8 mouse cellular contexts compared by ENCODE assay signal in genomic region chr6:142964076-142964530, GRCm38 (mm10). TPM values are rescaled to one million over a fixed set of nuclear protein-coding genes. Genes with fewer than 3 reads are reported as not detected.
DNase-seq lines count a peak whose midpoint lies in the region; ATAC-seq and TF ChIP-seq lines count a peak whose summit lies in the region.

St8sia1 (minus strand) TSS chr6:142964452.

- peak; percentile 28 for DNase-seq in adrenal gland, postnatal 14 days
- DNase-seq in left cerebral cortex, postnatal 10 days (ENCODE audit: extremely low spot score in 1 of 2, low spot score in 2 of 2) = peak; percentile 48 to 68
- DNase-seq in thymus, postnatal 14 days = peak; percentile 73

- H3K9ac ChIP-seq in hindbrain, embryonic 16.5 days (ENCODE audit: low read depth, low read length) = peak within 1 kb of the TSS; percentile 83
- peak within 1 kb of the TSS; percentile 94 for H3K9ac ChIP-seq in midbrain, embryonic 15.5 days

- no peak within 1 kb of the TSS for H3K27ac ChIP-seq in embryonic fibroblast, embryonic 13.5 days (ENCODE audit: insufficient read depth, low read length)
- peak within 1 kb of the TSS; percentile 98 for H3K27ac ChIP-seq in hindbrain, embryonic 16.5 days (ENCODE audit: low read depth, low read length)
- peak within 1 kb of the TSS; percentile 99 for H3K27ac ChIP-seq in midbrain, embryonic 15.5 days

- 0% methylated on average over 40 of the region's 45 CpGs for WGBS in hindbrain, embryonic 16.5 days
- WGBS in midbrain, embryonic 15.5 days = under 1% methylated on average over 45 of the region's 45 CpGs

- no peak for ATAC-seq in erythroblast, adult 5-6 weeks (replicated peaks; ENCODE audit: low FRiP score, poor library complexity, severe bottlenecking)
- peak; percentile 72 for ATAC-seq in hindbrain, embryonic 16.5 days
- ATAC-seq in midbrain, embryonic 15.5 days (replicated peaks) = peak; percentile 78

- TF ChIP-seq POLR2A in embryonic fibroblast, embryonic 13.5 days (IDR thresholded peaks at IDR 0.05; ENCODE audit: low read depth, low read length) = no peak

- intact Hi-C loops in left cerebral cortex, postnatal 10 days (cut with DNase I) = loop anchor here (2.0 kb wide), 1 partner anchor 185 kb away; no protein-coding TSS in a partner anchor

- no peaks in the 10 kb centered on the region for H3K36me3 ChIP-seq in erythroblast, embryonic 14.5 days (ENCODE audit: control insufficient read depth)
- H3K36me3 ChIP-seq in hindbrain, embryonic 16.5 days (ENCODE audit: control insufficient read depth, insufficient read depth, low read length) = no peaks in the 10 kb centered on the region
- no peaks in the 10 kb centered on the region for H3K36me3 ChIP-seq in midbrain, embryonic 15.5 days (replicated peaks)

- no peaks in the 10 kb centered on the region for H3K4me1 ChIP-seq in erythroblast, embryonic 14.5 days (ENCODE audit: control insufficient read depth)
- H3K4me1 ChIP-seq in embryonic fibroblast, embryonic 13.5 days (ENCODE audit: control insufficient read depth, insufficient read depth, low read length) = no peaks in the 10 kb centered on the region
- H3K4me1 ChIP-seq in hindbrain, embryonic 16.5 days (ENCODE audit: control insufficient read depth, insufficient read depth, low read depth, low read length) = peaks cover 15% of the 10 kb centered on the region
- peaks cover 40% of the 10 kb centered on the region for H3K4me1 ChIP-seq in midbrain, embryonic 15.5 days

- peak within 1 kb of the TSS; percentile 80 for H3K4me2 ChIP-seq in hindbrain, embryonic 16.5 days (ENCODE audit: low read length)
- peak within 1 kb of the TSS; percentile 65 for H3K4me2 ChIP-seq in midbrain, embryonic 15.5 days

- no peaks in the 10 kb centered on the region for H3K9me3 ChIP-seq in erythroblast, embryonic 14.5 days (ENCODE audit: control insufficient read depth, low read length)
- H3K9me3 ChIP-seq in hindbrain, embryonic 16.5 days (ENCODE audit: control insufficient read depth, low read length) = no peaks in the 10 kb centered on the region
- H3K9me3 ChIP-seq in midbrain, embryonic 15.5 days = no peaks in the 10 kb centered on the region

- H3K4me3 ChIP-seq in erythroblast, embryonic 14.5 days (replicated peaks) = peak within 1 kb of the TSS; percentile 20
- H3K4me3 ChIP-seq in embryonic fibroblast, embryonic 13.5 days (ENCODE audit: insufficient read depth, low read length) = peak within 1 kb of the TSS; percentile 43
- H3K4me3 ChIP-seq in hindbrain, embryonic 16.5 days (ENCODE audit: low read length) = peak within 1 kb of the TSS; percentile 71
- peak within 1 kb of the TSS; percentile 86 for H3K4me3 ChIP-seq in midbrain, embryonic 15.5 days

- H3K27me3 ChIP-seq in erythroblast, embryonic 14.5 days (ENCODE audit: control insufficient read depth) = peaks cover 36% of the 10 kb centered on the region
- no peaks in the 10 kb centered on the region for H3K27me3 ChIP-seq in hindbrain, embryonic 16.5 days (replicated peaks; ENCODE audit: control insufficient read depth, insufficient read depth, low read length)
- no peaks in the 10 kb centered on the region for H3K27me3 ChIP-seq in midbrain, embryonic 15.5 days (replicated peaks)

- TF ChIP-seq CTCF in embryonic fibroblast, embryonic 13.5 days (IDR thresholded peaks at IDR 0.05; ENCODE audit: borderline replicate concordance, insufficient read depth, low read length) = no peak

RNA-seq across cellular contexts. Expression of gene St8sia1, which starts in this region (rescaled TPM):
- not detected in 2 replicates for polyA plus RNA-seq in erythroblast, embryonic 14.5 days (2012)
- not detected in 2 replicates for total RNA-seq in erythroblast, adult 5-6 weeks (2015; ENCODE audit: low replicate concordance)
- total RNA-seq in erythroblast, adult 5-6 weeks (2017; ENCODE audit: low replicate concordance) = not detected in 2 replicates
- total RNA-seq in adrenal gland, postnatal 14 days (2021) = 1.9 and 2.8 TPM in 2 replicates
- 0.07 TPM in 1 of 2 replicates, not detected in the other for polyA plus RNA-seq in embryonic fibroblast, embryonic 13.5 days (2011; ENCODE audit: insufficient read length, low read depth, missing spikeins)
- 6.0 and 6.5 TPM in 2 replicates for polyA plus RNA-seq in hindbrain, embryonic 16.5 days (2015; fragmentation: Nextera tagmentation; extraction: Ambion mirVana)
- total RNA-seq in left cerebral cortex, postnatal 10 days (2021) = 10 to 100 TPM; 21.7 to 24.4 TPM
- polyA plus RNA-seq in midbrain, embryonic 15.5 days (2015; fragmentation: Nextera tagmentation; extraction: Ambion mirVana) = 8.8 and 9.2 TPM in 2 replicates

Comparison
In these comparisons a context has a peak if more than half of its experiments do, and no peak if none do; other contexts are left out.
1. H3K4me3 ChIP-seq: peak in every context shown above with its lines; median percentile 86 in midbrain, embryonic 15.5 days; 71 in hindbrain, embryonic 16.5 days; 43 in embryonic fibroblast, embryonic 13.5 days; 20 in erythroblast, embryonic 14.5 days.